Mouse (Mus musculus): ENCODE results near the gene Dnah11.
A peak's percentile ranks its signal among the peaks of the same experiment; 100 is the strongest.

Dnah11 gene

GRCm38 (mm10) chr12:117857023-117857422 is 341.8 kb downstream of the Dnah11 start:
- no peak for DNase-seq

- DNase-seq: peak; percentile 15
Observed at GRCm38 (mm10) chr12:117853316-117853715, 345.5 kb downstream of the Dnah11 start.

DNA sequence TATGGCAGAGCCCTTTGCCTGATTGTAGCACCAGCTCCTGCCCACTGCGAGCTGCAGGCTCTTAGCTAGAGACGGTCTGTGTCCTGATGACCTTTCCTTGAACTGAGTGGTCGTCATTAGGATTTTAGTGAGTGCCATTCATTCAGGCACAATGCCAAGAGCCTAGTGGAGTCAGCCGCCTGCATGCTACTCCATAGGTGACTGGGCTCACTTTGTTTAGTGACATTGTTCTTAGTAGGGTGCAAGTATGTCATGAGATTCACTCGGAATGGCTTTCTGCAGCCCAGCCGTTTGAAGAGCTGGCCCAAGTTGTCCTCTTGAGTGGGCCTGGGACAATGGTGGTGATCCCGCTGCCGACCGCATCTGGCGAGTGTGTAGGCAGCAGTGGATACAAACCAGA is 348.4 kb downstream of the Dnah11 start:
- DNase-seq: no peak

DNA sequence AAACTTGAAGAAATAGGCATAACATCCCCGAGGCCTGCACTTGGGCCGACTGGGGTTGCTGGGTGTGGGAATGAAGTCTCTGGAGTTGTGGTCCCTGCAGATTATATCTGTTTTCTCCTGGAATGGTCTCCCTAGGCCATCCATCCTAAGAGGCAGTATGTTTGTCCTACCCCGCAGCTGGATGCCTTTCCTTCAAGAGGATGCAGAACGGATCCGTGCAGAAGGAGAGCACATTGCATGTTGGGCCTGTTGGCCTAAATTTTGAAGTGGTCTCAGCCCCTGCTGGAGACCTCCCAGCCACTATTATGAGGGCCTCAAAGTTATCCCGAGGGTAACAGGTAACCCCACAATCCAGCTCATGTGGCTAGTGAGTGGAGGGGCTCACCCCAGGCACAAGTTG is 350.2 kb downstream of the Dnah11 start:
- no peak for DNase-seq

DNA sequence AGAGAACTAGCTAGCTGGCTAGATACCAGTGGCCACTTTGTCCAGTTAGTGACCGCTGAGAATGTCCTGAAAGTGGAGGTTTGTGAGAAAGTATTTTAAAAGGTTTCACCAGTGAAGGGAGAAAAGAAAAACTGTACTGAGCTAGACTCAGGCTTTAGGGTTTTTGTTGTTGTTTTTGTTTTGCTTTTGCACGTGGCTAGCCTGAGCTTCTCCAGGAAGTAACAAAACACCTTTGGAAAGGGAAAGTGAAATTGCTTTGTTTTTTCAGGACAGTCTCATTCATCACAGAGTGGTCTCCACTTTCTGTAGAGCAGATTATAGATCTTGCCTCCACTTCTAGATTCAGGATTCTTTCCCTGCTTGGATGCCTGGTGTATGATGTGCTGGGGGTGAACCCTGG is 353.9 kb downstream of the Dnah11 start:
- no peak for DNase-seq

GRCm38 (mm10) chr12:117844075-117844408 is 354.8 kb downstream of the Dnah11 start:
- DNase-seq: no peak

DNA sequence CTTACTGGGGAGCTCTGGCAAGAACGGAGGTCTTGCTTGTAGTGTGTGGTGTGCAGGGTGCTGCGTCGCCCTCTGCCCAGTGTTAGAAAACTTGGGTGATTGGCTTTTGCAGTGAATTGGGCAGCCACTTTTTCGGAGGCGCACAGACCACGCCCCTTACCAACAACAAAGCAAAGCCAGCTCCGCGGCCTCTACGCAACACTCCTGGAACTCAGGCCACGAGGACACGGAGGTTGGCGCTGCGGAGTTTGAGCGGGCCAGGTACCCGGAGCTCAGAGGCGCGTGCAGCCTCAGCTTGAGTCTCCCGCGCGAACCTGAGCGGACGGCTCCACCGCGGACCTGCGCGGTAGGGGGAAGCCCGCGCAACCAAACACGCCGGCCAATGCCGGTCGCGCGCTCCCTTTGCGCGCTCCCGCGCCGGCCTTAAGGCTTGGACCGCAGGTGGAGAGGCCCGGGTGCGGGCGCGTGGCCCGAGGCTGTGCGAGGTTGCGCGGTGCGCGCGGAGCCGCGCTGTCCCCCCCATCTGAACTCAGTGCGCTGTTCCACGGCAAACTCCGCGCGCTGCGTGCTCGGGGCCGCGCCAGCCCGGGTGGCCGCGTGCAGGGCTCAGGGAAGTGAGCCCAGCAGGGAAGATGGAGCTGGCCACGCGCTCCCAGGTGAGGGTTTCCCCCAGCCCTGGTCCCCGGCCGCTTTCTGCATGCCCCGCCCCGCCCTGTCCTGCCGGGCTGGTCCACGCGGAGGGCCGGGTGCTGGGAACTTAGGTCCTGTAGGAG is 355.4 kb downstream of the Dnah11 start:
- peak; percentile 36 for DNase-seq

GRCm38 (mm10) chr12:117842676-117843075 is 356.2 kb downstream of the Dnah11 start:
- no peak for DNase-seq

DNA sequence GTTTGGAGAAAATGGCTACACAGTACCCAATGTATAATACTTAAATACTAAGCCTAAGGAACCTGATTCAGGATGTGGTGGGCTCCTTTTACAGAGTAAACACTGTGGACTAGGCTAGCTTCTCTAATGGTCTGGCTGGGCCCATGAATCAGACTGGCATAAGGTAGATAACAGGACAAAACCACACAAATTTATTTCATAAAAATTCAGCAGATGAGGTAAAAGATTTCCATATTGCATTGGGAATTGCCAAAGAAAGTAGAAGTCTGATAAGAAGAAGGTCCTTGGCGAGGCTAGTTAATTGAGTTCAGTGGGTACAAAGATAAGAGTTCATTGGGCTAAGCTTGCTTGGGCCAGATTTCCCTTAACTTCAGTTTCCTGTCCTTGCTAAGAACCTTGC is 358.1 kb downstream of the Dnah11 start:
- DNase-seq: no peak

DNA sequence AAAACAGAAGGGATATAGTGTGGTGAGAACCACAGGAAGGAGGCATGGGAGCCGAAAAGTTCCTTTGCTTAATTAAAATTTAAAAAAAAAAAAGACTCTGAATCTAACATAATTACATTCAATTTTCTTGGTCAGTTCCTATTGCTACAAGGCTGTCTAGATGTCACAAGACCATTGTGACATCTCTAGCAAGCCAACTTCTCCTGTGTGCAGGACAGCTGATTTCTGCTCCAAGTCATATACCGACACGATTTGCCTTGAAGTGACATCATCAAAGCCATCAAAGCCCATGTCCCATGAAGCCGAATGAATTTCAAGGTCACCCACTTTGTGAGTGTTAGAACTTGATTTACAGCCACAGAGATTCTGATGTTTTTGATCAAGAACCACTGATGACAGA is 361.5 kb downstream of the Dnah11 start:
- no peak for DNase-seq

- DNase-seq: no peak
Observed at GRCm38 (mm10) chr12:117835371-117835770, 363.5 kb downstream of the Dnah11 start.

- DNase-seq: no peak
Observed at GRCm38 (mm10) chr12:117834652-117835051, 364.2 kb downstream of the Dnah11 start.

DNA sequence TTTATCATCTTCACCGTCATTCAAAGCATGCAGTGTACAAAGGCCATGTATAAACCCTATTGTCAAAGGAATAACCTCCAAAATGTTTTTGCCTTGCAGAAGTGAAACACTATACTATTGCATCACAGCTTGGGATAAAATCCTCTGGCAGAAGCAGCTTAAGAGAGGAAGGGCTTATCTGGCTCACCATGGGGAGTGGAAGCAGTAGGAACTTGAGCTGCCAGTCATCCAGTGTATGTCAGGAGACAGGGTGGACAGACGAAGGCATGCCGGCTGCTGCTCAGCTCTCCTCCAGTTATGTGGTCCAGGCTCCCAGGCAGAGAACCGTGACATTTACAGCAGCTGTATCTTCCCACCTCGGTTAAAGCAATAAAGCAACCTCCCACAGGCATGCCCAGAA is 366.7 kb downstream of the Dnah11 start:
- no peak for DNase-seq

DNA sequence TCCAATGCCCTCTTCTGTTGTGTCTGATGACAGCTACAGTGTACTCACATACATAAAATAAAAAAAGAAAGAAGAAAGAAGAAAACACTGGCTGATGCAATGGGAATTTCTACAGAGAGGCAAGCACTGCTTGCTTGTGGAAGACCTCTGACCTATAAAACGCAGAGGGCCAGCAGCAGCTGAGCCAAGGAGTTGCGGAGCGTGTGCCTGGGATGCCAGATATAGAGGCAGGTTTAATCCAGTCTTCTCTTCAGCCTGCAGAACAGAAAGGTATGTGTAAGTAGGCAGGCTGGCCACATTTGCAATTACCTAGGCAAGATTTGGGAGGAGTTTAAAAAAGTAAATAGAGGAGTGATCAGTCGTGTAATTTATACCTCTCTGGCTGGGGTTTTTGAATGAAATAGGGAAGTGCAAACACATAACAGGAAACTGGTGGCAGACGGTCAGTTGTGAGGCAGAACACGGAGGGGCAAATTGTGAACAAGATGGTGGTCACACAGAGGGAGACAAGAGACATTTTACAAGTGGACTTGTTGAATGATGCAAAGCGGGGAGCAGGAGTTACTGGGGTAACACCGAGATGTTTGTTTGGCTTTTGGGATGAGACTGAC is 367.4 kb downstream of the Dnah11 start:
- no peak for DNase-seq

- no peak for DNase-seq
Observed at GRCm38 (mm10) chr12:117828350-117828749, 370.5 kb downstream of the Dnah11 start.

All from kidney, adult 11 months (tissue).